ENCODE assay signal across 14 mouse cellular contexts in genomic region chr1:63705733-63706132, GRCm38 (mm10). TPM values are rescaled to one million over a fixed set of nuclear protein-coding genes. Genes with fewer than 3 reads are reported as not detected.
A peak's percentile ranks its signal among the peaks of the same experiment; 100 is the strongest.
DNase-seq lines count a peak whose midpoint lies in the region; ATAC-seq and TF ChIP-seq lines count a peak whose summit lies in the region.
"Had no signal": no experiment of that assay in that cellular context is flagged by ENCODE, and none has a peak within 500 bp of the region (broad histone marks: within the 10 kb centered on the region; RNA-seq: fewer than 3 reads in every experiment).

No protein-coding gene starts in this region.

- CTCF ChIA-PET in Patski (lab: Charles Lee) = no interaction called here

- H3K27me3 ChIP-seq in kidney, adult 2 months (replicated peaks; ENCODE audit: control insufficient read depth, insufficient read depth, low read length) = no peaks in the 10 kb centered on the region
- no peaks in the 10 kb centered on the region for H3K27me3 ChIP-seq in kidney, embryonic 16.5 days (ENCODE audit: insufficient read depth, low read length)
- peaks cover 12% of the 10 kb centered on the region for H3K27me3 ChIP-seq in Patski
- H3K27me3 ChIP-seq in liver, embryonic 15.5 days = no peaks in the 10 kb centered on the region
- H3K27me3 ChIP-seq: embryonic facial prominence, embryonic 15.5 days; hindbrain, embryonic 12.5 days had no signal

- WGBS in kidney, adult 2 months = 21% methylated on average over 5 of the region's 5 CpGs
- 46% methylated on average over 5 of the region's 5 CpGs for WGBS in kidney, embryonic 16.5 days
- 62% methylated on average over 5 of the region's 5 CpGs for WGBS in liver, embryonic 15.5 days (ENCODE audit: insufficient replicate concordance)

- no peak for TF ChIP-seq CTCF in kidney, adult 2 months (conservative IDR thresholded peaks at IDR 0.05; ENCODE audit: insufficient read depth, insufficient read length, low read depth, low read length)
- no peak for TF ChIP-seq CTCF in Patski (IDR thresholded peaks at IDR 0.05)

- TF ChIP-seq POLR2A in kidney, adult 2 months (IDR thresholded peaks at IDR 0.05; ENCODE audit: low read depth, low read length) = no peak

- H3K4me2 ChIP-seq in kidney, embryonic 16.5 days (replicated peaks; ENCODE audit: low read depth, low read length) = no peak overlapping the region
- H3K4me2 ChIP-seq in liver, embryonic 15.5 days = no peak overlapping the region
- H3K4me2 ChIP-seq: embryonic facial prominence, embryonic 15.5 days; hindbrain, embryonic 12.5 days had no signal

- H3K27ac ChIP-seq in kidney, adult 2 months (ENCODE audit: insufficient read depth, low read depth, low read length) = no peak overlapping the region
- H3K27ac ChIP-seq in kidney, embryonic 16.5 days (ENCODE audit: low read length) = no peak overlapping the region
- no peak overlapping the region for H3K27ac ChIP-seq in liver, embryonic 15.5 days (replicated peaks)
- H3K27ac ChIP-seq: embryonic facial prominence, embryonic 15.5 days; hindbrain, embryonic 12.5 days had no signal

- peak; percentile 8 for DNase-seq in embryo, embryonic 11.5 days (ENCODE audit: low read depth, low spot score)
- no peak for DNase-seq in embryo, embryonic 10 days (ENCODE audit: low spot score)
- peak; percentile 23 for DNase-seq in kidney, adult 2 months
- peak; percentile 38 for DNase-seq in Patski (ENCODE audit: low read depth, low spot score)
- DNase-seq in urinary bladder, adult 2 months (ENCODE audit: low spot score) = no peak
- no peak for DNase-seq in lung, postnatal 25 days (ENCODE audit: low spot score)
- DNase-seq: layer of hippocampus, postnatal 36 days; right cerebral cortex, postnatal 14 days had no signal

- H3K36me3 ChIP-seq in kidney, adult 2 months (ENCODE audit: control insufficient read depth, insufficient read depth, low read length) = no peaks in the 10 kb centered on the region
- H3K36me3 ChIP-seq in kidney, embryonic 16.5 days (ENCODE audit: insufficient read depth, low read length) = no peaks in the 10 kb centered on the region
- H3K36me3 ChIP-seq in liver, embryonic 15.5 days (replicated peaks) = no peaks in the 10 kb centered on the region
- H3K36me3 ChIP-seq: embryonic facial prominence, embryonic 15.5 days; hindbrain, embryonic 12.5 days had no signal

- H3K9ac ChIP-seq in kidney, embryonic 16.5 days (replicated peaks; ENCODE audit: low read length) = no peak overlapping the region
- H3K9ac ChIP-seq in liver, embryonic 15.5 days = no peak overlapping the region
- H3K9ac ChIP-seq: embryonic facial prominence, embryonic 15.5 days; hindbrain, embryonic 12.5 days had no signal

- no peak overlapping the region for H3K4me3 ChIP-seq in kidney, adult 2 months (ENCODE audit: insufficient read depth, low read depth, low read length)
- H3K4me3 ChIP-seq in kidney, embryonic 16.5 days (ENCODE audit: low read length) = no peak overlapping the region
- H3K4me3 ChIP-seq in liver, embryonic 15.5 days (replicated peaks) = no peak overlapping the region
- H3K4me3 ChIP-seq: embryonic facial prominence, embryonic 15.5 days; hindbrain, embryonic 12.5 days had no signal

- no peak for ATAC-seq in kidney, embryonic 16.5 days (ENCODE audit: low FRiP score, low TSS enrichment)
- ATAC-seq in Patski = no peak
- peak; percentile 60; the same call in 1 of the 2 replicates for ATAC-seq in liver, embryonic 15.5 days (ENCODE audit: insufficient read depth)
- ATAC-seq: CD4-positive, CD25-positive, alpha-beta regulatory T cell, adult 4 months had no signal

- H3K4me1 ChIP-seq in kidney, adult 2 months (ENCODE audit: control insufficient read depth, insufficient read depth, low read length) = no peaks in the 10 kb centered on the region; the same call in 1 of the 2 replicates
- H3K4me1 ChIP-seq in kidney, embryonic 16.5 days (ENCODE audit: insufficient read depth, low read length) = no peaks in the 10 kb centered on the region; the same call in 1 of the 2 replicates
- no peaks in the 10 kb centered on the region for H3K4me1 ChIP-seq in liver, embryonic 15.5 days (replicated peaks)
- H3K4me1 ChIP-seq: embryonic facial prominence, embryonic 15.5 days; hindbrain, embryonic 12.5 days had no signal

- POLR2A ChIA-PET in Patski (lab: Charles Lee) = no interaction called here

- H3K9me3 ChIP-seq in kidney, embryonic 16.5 days (ENCODE audit: low read length) = no peaks in the 10 kb centered on the region
- no peaks in the 10 kb centered on the region for H3K9me3 ChIP-seq in liver, embryonic 15.5 days (replicated peaks)
- H3K9me3 ChIP-seq: embryonic facial prominence, embryonic 15.5 days; hindbrain, embryonic 12.5 days had no signal

- in situ Hi-C loops in Patski (cut with MboI; ENCODE audit: low pct_unique_long_range_greater_than_20kb) = no loop called here

RNA-seq across cellular contexts. Expression of gene Dytn, which starts 19.0 kb away (rescaled TPM):
- polyA plus RNA-seq in kidney, adult 2 months (2012; rRNA removed) = not detected in 2 replicates
- not detected in 2 replicates for polyA plus RNA-seq in kidney, embryonic 16.5 days (2015; fragmentation: Nextera tagmentation; extraction: Ambion mirVana)
- not detected for polyA plus RNA-seq in Patski (2021)
- not detected in 2 replicates for polyA plus RNA-seq in liver, embryonic 15.5 days (2015; fragmentation: Nextera tagmentation; extraction: Ambion mirVana)
- polyA plus RNA-seq in urinary bladder, adult 2 months (2012; rRNA removed) = 0.12 and 0.15 TPM in 2 replicates
- polyA plus RNA-seq: CD4-positive, CD25-positive, alpha-beta regulatory T cell, adult 4 months; hindbrain, embryonic 12.5 days; stomach, embryonic 16.5 days had no signal

RNA-seq across cellular contexts. Expression of gene Mdh1b, which starts 24.4 kb away (rescaled TPM):
- 0.07 and 0.19 TPM in 2 replicates for polyA plus RNA-seq in kidney, adult 2 months (2012; rRNA removed)
- 0.10 and 0.11 TPM in 2 replicates for polyA plus RNA-seq in kidney, embryonic 16.5 days (2015; fragmentation: Nextera tagmentation; extraction: Ambion mirVana)
- 0.15 TPM for polyA plus RNA-seq in Patski (2021)
- not detected in 2 replicates for polyA plus RNA-seq in liver, embryonic 15.5 days (2015; fragmentation: Nextera tagmentation; extraction: Ambion mirVana)
- not detected in 2 replicates for polyA plus RNA-seq in urinary bladder, adult 2 months (2012; rRNA removed)
- polyA plus RNA-seq: CD4-positive, CD25-positive, alpha-beta regulatory T cell, adult 4 months; stomach, embryonic 16.5 days had no signal

RNA-seq across cellular contexts. Expression of gene Fastkd2, which starts 24.7 kb away (rescaled TPM):
- polyA plus RNA-seq in kidney, adult 2 months (2012; rRNA removed) = 5.5 and 7.2 TPM in 2 replicates
- 54.8 and 59.8 TPM in 2 replicates for polyA plus RNA-seq in kidney, embryonic 16.5 days (2015; fragmentation: Nextera tagmentation; extraction: Ambion mirVana)
- polyA plus RNA-seq in Patski (2021) = 28.5 TPM
- 29.0 and 31.6 TPM in 2 replicates for polyA plus RNA-seq in liver, embryonic 15.5 days (2015; fragmentation: Nextera tagmentation; extraction: Ambion mirVana)
- polyA plus RNA-seq in urinary bladder, adult 2 months (2012; rRNA removed) = 18.9 and 19.3 TPM in 2 replicates

Comparison
In these comparisons a context has a peak if more than half of its experiments do, and no peak if none do; other contexts are left out.
1. DNase-seq: peak in embryo, embryonic 11.5 days (single experiment), kidney, adult 2 months (single experiment) and Patski (single experiment); none in embryo, embryonic 10 days (single experiment), urinary bladder, adult 2 months (single experiment) and lung, postnatal 25 days (single experiment).